Comparison of ENCODE assay signal across 9 mouse cellular contexts in genomic region chr2:181520936-181521227, GRCm38 (mm10). TPM values are rescaled to one million over a fixed set of nuclear protein-coding genes. Genes with fewer than 3 reads are reported as not detected.
DNase-seq lines count a peak whose midpoint lies in the region; ATAC-seq and TF ChIP-seq lines count a peak whose summit lies in the region.
"Had no signal": no experiment of that assay in that cellular context is flagged by ENCODE, and none has a peak within 500 bp of the region (broad histone marks: within the 10 kb centered on the region; RNA-seq: fewer than 3 reads in every experiment).

No protein-coding gene starts in this region.

- peak overlapping the region; percentile 93 for H3K9ac ChIP-seq in lung, embryonic 14.5 days
- H3K9ac ChIP-seq in embryonic facial prominence, embryonic 15.5 days = peak overlapping the region; percentile 92
- H3K9ac ChIP-seq in neural tube, embryonic 15.5 days (replicated peaks) = peak overlapping the region; percentile 88

- peak overlapping the region; percentile 82 for H3K4me2 ChIP-seq in lung, embryonic 14.5 days
- H3K4me2 ChIP-seq in embryonic facial prominence, embryonic 15.5 days (replicated peaks) = peak overlapping the region; percentile 60
- H3K4me2 ChIP-seq in neural tube, embryonic 15.5 days = peak overlapping the region; percentile 68

- WGBS in lung, embryonic 14.5 days = 0% methylated on average over 17 of the region's 17 CpGs
- WGBS in embryonic facial prominence, embryonic 15.5 days = under 1% methylated on average over 17 of the region's 17 CpGs
- 0% methylated on average over 17 of the region's 17 CpGs for WGBS in limb, embryonic 10.5 days
- 0% methylated on average over 17 of the region's 17 CpGs for WGBS in neural tube, embryonic 15.5 days

- DNase-seq in lung, embryonic 14.5 days = no peak
- DNase-seq in lung, postnatal 4 days = no peak
- DNase-seq in limb, embryonic 10.5 days (ENCODE audit: low spot score) = no peak
- no peak for DNase-seq in adrenal gland, postnatal 4 days (ENCODE audit: low spot score in 2 of 2)
- DNase-seq in frontal cortex, postnatal 25 days (ENCODE audit: low spot score in 2 of 2) = no peak

- peak overlapping the region; percentile 98 for H3K27ac ChIP-seq in lung, embryonic 14.5 days (ENCODE audit: low read depth)
- peak overlapping the region; percentile 98 for H3K27ac ChIP-seq in embryonic facial prominence, embryonic 15.5 days (replicated peaks)
- peak overlapping the region; percentile 96 for H3K27ac ChIP-seq in limb, embryonic 10.5 days
- H3K27ac ChIP-seq in neural tube, embryonic 15.5 days (replicated peaks) = peak overlapping the region; percentile 97

- ATAC-seq in lung, embryonic 14.5 days (ENCODE audit: insufficient read depth) = no peak
- no peak for ATAC-seq in embryonic facial prominence, embryonic 15.5 days (ENCODE audit: insufficient number of reproducible peaks, low FRiP score, low TSS enrichment, low read depth)
- no peak for ATAC-seq in neural tube, embryonic 15.5 days (ENCODE audit: low FRiP score)
- ATAC-seq in megakaryocyte-erythroid progenitor cell, adult 5-6 weeks (replicated peaks; ENCODE audit: low FRiP score, low TSS enrichment, poor library complexity, severe bottlenecking) = no peak

- peaks cover 11% of the 10 kb centered on the region; the same call in 1 of the 2 replicates for H3K4me1 ChIP-seq in lung, embryonic 14.5 days (ENCODE audit: insufficient read depth)
- peaks cover 32% of the 10 kb centered on the region for H3K4me1 ChIP-seq in embryonic facial prominence, embryonic 15.5 days
- peaks cover 18% of the 10 kb centered on the region for H3K4me1 ChIP-seq in limb, embryonic 10.5 days
- peaks cover 40% of the 10 kb centered on the region for H3K4me1 ChIP-seq in neural tube, embryonic 15.5 days

- peaks cover 32% of the 10 kb centered on the region for H3K36me3 ChIP-seq in lung, embryonic 14.5 days (ENCODE audit: insufficient read depth)
- H3K36me3 ChIP-seq in embryonic facial prominence, embryonic 15.5 days = peaks cover 27% of the 10 kb centered on the region
- H3K36me3 ChIP-seq in limb, embryonic 10.5 days = peaks cover 45% of the 10 kb centered on the region
- H3K36me3 ChIP-seq in neural tube, embryonic 15.5 days = peaks cover 19% of the 10 kb centered on the region

- no peaks in the 10 kb centered on the region for H3K27me3 ChIP-seq in lung, embryonic 14.5 days (ENCODE audit: insufficient read depth, low read length)
- no peaks in the 10 kb centered on the region for H3K27me3 ChIP-seq in embryonic facial prominence, embryonic 15.5 days
- no peaks in the 10 kb centered on the region for H3K27me3 ChIP-seq in limb, embryonic 10.5 days (ENCODE audit: low read depth, poor library complexity, severe bottlenecking)
- no peaks in the 10 kb centered on the region for H3K27me3 ChIP-seq in neural tube, embryonic 15.5 days (replicated peaks)

- H3K9me3 ChIP-seq in lung, embryonic 14.5 days (ENCODE audit: low read depth, low read length) = no peaks in the 10 kb centered on the region
- no peaks in the 10 kb centered on the region for H3K9me3 ChIP-seq in embryonic facial prominence, embryonic 15.5 days (replicated peaks)
- H3K9me3 ChIP-seq in limb, embryonic 10.5 days (replicated peaks) = no peaks in the 10 kb centered on the region
- H3K9me3 ChIP-seq in neural tube, embryonic 15.5 days (replicated peaks) = no peaks in the 10 kb centered on the region

- TF ChIP-seq CTCF in lung, embryonic 14.5 days (IDR thresholded peaks at IDR 0.05; ENCODE audit: low read depth) = no peak

- H3K4me3 ChIP-seq in lung, embryonic 14.5 days (ENCODE audit: low read depth, low read length) = peak overlapping the region; percentile 96
- H3K4me3 ChIP-seq in embryonic facial prominence, embryonic 15.5 days (replicated peaks) = peak overlapping the region; percentile 94
- H3K4me3 ChIP-seq in limb, embryonic 10.5 days = peak overlapping the region; percentile 98
- H3K4me3 ChIP-seq in neural tube, embryonic 15.5 days (replicated peaks) = peak overlapping the region; percentile 96

RNA-seq across cellular contexts. Expression of gene Dnajc5, which starts 0.6 kb away (rescaled TPM):
- polyA plus RNA-seq in lung, embryonic 14.5 days (2014; fragmentation: Nextera tagmentation; extraction: Ambion mirVana) = 79.4 and 81.3 TPM in 2 replicates
- polyA plus RNA-seq in embryonic facial prominence, embryonic 15.5 days (2015; fragmentation: Nextera tagmentation; extraction: Ambion mirVana) = 87.7 and 92.0 TPM in 2 replicates
- polyA plus RNA-seq in limb, embryonic 10.5 days (2016; fragmentation: Nextera tagmentation; extraction: Ambion mirVana) = 86.6 and 97.6 TPM in 2 replicates
- polyA plus RNA-seq in neural tube, embryonic 15.5 days (2015; fragmentation: Nextera tagmentation; extraction: Ambion mirVana) = 242 and 263 TPM in 2 replicates
- 100 to 1,000 TPM; 120 to 131 TPM for total RNA-seq in adrenal gland, postnatal 4 days (2021)
- 38.6 and 48.6 TPM in 2 replicates for total RNA-seq in megakaryocyte-erythroid progenitor cell, adult 5-6 weeks (2014; fragmentation: Nextera tagmentation)
- 34.9 and 38.1 TPM in 2 replicates for total RNA-seq in megakaryocyte-erythroid progenitor cell, adult 5-6 weeks (2017)

RNA-seq across cellular contexts. Expression of gene Tpd52l2, which starts 23.9 kb away (rescaled TPM):
- polyA plus RNA-seq in lung, embryonic 14.5 days (2014; fragmentation: Nextera tagmentation; extraction: Ambion mirVana) = 160 and 165 TPM in 2 replicates
- 166 and 173 TPM in 2 replicates for polyA plus RNA-seq in embryonic facial prominence, embryonic 15.5 days (2015; fragmentation: Nextera tagmentation; extraction: Ambion mirVana)
- 176 and 185 TPM in 2 replicates for polyA plus RNA-seq in limb, embryonic 10.5 days (2016; fragmentation: Nextera tagmentation; extraction: Ambion mirVana)
- polyA plus RNA-seq in neural tube, embryonic 15.5 days (2015; fragmentation: Nextera tagmentation; extraction: Ambion mirVana) = 112 and 113 TPM in 2 replicates
- 100 to 1,000 TPM; 120 to 121 TPM for total RNA-seq in adrenal gland, postnatal 4 days (2021)
- 65.2 and 70.9 TPM in 2 replicates for total RNA-seq in megakaryocyte-erythroid progenitor cell, adult 5-6 weeks (2014; fragmentation: Nextera tagmentation)
- 106 and 151 TPM in 2 replicates for total RNA-seq in megakaryocyte-erythroid progenitor cell, adult 5-6 weeks (2017)

RNA-seq across cellular contexts. Expression of gene Abhd16b, which starts 27.9 kb away (rescaled TPM):
- polyA plus RNA-seq in lung, embryonic 14.5 days (2014; fragmentation: Nextera tagmentation; extraction: Ambion mirVana) = 0.13 and 0.24 TPM in 2 replicates
- polyA plus RNA-seq in embryonic facial prominence, embryonic 15.5 days (2015; fragmentation: Nextera tagmentation; extraction: Ambion mirVana) = 0.18 and 0.24 TPM in 2 replicates
- 0.08 and 0.21 TPM in 2 replicates for polyA plus RNA-seq in limb, embryonic 10.5 days (2016; fragmentation: Nextera tagmentation; extraction: Ambion mirVana)
- 0.12 and 0.13 TPM in 2 replicates for polyA plus RNA-seq in neural tube, embryonic 15.5 days (2015; fragmentation: Nextera tagmentation; extraction: Ambion mirVana)
- not detected for total RNA-seq in adrenal gland, postnatal 4 days (2021)
- not detected in 2 replicates for total RNA-seq in megakaryocyte-erythroid progenitor cell, adult 5-6 weeks (2014; fragmentation: Nextera tagmentation)
- total RNA-seq in megakaryocyte-erythroid progenitor cell, adult 5-6 weeks (2017) = not detected in 2 replicates
- polyA plus RNA-seq: brain, embryonic 14.5 days had no signal
